Mouse (Mus musculus) liver, embryonic 11.5 days (tissue): ENCODE measurements around the gene Gm21992. TPM values are rescaled to one million over a fixed set of nuclear protein-coding genes. Genes with fewer than 3 reads are reported as not detected.
A peak's percentile ranks its signal among the peaks of the same experiment; 100 is the strongest.

Source experiments
- ATAC-seq: fragments of 200-750 bp; cut with Nextera tagmentation; replicated peaks from 2 replicates; pipeline ENCODE4 v1.8.0; 2017; ENCODE audit warnings: moderate number of reproducible peaks, mild to moderate bottlenecking, moderate TSS enrichment, moderate library complexity; ENCODE audit not compliant: low FRiP score
- DNase-seq: peaks from one replicate; pipeline ENCODE4 v3.0.0-alpha.2; 2017; ENCODE audit warnings: low spot score
- H3K27ac ChIP-seq: fragments of 300-500 bp; sonication (generic); 2 replicates; pipeline ENCODE4 v1.5.1; 2014; ENCODE audit warnings: mild to moderate bottlenecking, low read depth, low read length, control low read depth
- H3K27me3 ChIP-seq: fragments of 300-500 bp; sonication (generic); replicated peaks from 2 replicates; pipeline ENCODE4 v1.6.1; 2014; ENCODE audit warnings: low read length, mixed read lengths; ENCODE audit not compliant: control insufficient read depth, insufficient read depth
- H3K36me3 ChIP-seq: fragments of 300-500 bp; sonication (generic); 2 replicates; pipeline ENCODE4 v1.6.1; 2014; ENCODE audit warnings: mild to moderate bottlenecking, low read length, moderate library complexity, mixed read lengths; ENCODE audit not compliant: control insufficient read depth, insufficient read depth
- H3K4me1 ChIP-seq: fragments of 300-500 bp; sonication (generic); replicated peaks from 2 replicates; pipeline ENCODE4 v1.6.1; 2014; ENCODE audit warnings: low read length, mixed read lengths; ENCODE audit not compliant: control insufficient read depth, insufficient read depth
- H3K4me2 ChIP-seq: fragments of 300-500 bp; sonication (generic); 2 replicates; pipeline ENCODE4 v1.6.1; 2014; ENCODE audit warnings: mild to moderate bottlenecking, control low read depth, moderate library complexity
- H3K4me3 ChIP-seq: fragments of 300-500 bp; sonication (generic); 2 replicates; pipeline ENCODE4 v1.5.1; 2014; ENCODE audit warnings: low read depth, low read length, control low read depth
- H3K9ac ChIP-seq: fragments of 300-500 bp; sonication (generic); 2 replicates; pipeline ENCODE4 v1.6.1; 2014; ENCODE audit warnings: low read depth, low read length, control low read depth
- H3K9me3 ChIP-seq: fragments of 300-500 bp; sonication (generic); 2 replicates; pipeline ENCODE4 v1.6.1; 2016; ENCODE audit warnings: low read length, inconsistent platforms, mixed read lengths; ENCODE audit not compliant: control insufficient read depth
- WGBS: fragments of 180-500 bp; shearing (Covaris S2); extraction: QIAGEN DNeasy Blood & Tissue Kit; methylation state at CpG from one replicate; pipeline ENCODE4 v1.1.7; 2014; 5-methylcytosine and 5-hydroxymethylcytosine counted together
- polyA plus RNA-seq: library from polyadenylated mRNA; unstranded; fragments of >200 nt; fragmentation: Nextera tagmentation; extraction: Ambion mirVana; gene quantifications from 2 replicates; pipeline ENCODE4 v1.2.1, GENCODE M21; 2014

The Gm21992 gene
- polyA plus RNA-seq, 1 experiment from 2014 or later, result 30.1 TPM

DNA sequence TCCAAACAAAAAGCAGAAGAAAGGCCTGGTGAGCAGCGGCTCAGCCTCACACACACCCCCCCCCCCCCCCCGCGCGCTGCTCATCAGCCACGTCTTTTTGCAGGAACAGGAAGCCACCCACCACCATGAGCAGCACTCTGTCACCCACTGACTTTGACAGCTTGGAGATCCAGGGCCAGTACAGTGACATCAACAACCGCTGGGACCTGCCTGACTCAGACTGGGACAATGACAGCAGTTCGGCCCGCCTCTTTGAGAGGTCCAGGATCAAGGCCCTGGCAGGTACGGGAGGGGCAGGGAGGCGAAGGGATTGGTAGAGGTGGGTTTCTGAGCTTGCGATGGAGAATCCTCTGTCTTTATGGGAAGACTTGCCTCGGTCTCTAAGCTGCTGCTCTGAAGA, 92.7 kb downstream of the Gm21992 start:
- ATAC-seq, result no peak
- Histone ChIP-seq H3K27me3 (peaks cover 26% of the 10 kb centered on the region), H3K9me3 (no peaks in the 10 kb centered on the region), H3K27ac (no peak overlapping the region), H3K4me1 (peaks cover 4% of the 10 kb centered on the region; the same call in 1 of the 2 replicates), H3K9ac (no peak overlapping the region), H3K36me3 (no peaks in the 10 kb centered on the region), H3K4me2 (no peak overlapping the region), H3K4me3 (no peak overlapping the region)
- DNase-seq, result no peak
- WGBS, result 19% methylated on average over 8 of the region's 12 CpGs

DNA sequence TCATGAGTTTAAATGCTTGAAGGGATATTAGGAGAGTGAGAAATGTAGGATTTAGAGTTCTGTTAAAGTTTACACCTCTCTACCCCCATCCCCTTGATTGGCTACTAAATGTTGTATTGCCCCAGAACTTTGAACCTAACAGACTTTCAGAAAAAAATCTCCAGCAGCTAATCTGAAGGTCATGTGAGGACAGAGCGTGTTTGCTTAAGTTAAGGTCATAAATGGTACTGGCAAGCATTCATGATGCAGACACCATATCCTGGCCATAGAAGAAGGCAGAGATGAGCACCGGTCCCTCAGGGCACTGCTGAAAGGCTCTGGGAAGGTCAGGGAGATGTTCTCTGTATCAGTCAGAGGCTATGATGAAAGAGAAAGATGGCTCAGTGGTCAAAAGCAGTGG, 94.1 kb downstream of the Gm21992 start:
- peaks cover 40% of the 10 kb centered on the region for H3K27me3 ChIP-seq
- no peak overlapping the region for H3K27ac ChIP-seq
- H3K4me3 ChIP-seq, result no peak overlapping the region
- H3K4me1 ChIP-seq, result peaks cover 6% of the 10 kb centered on the region; the same call in 1 of the 2 replicates
- WGBS, result 87% methylated on average over 2 of the region's 2 CpGs
- no peak overlapping the region for H3K4me2 ChIP-seq
- H3K9me3 ChIP-seq, result no peaks in the 10 kb centered on the region
- ATAC-seq, result no peak
- H3K9ac ChIP-seq, result no peak overlapping the region
- DNase-seq, result no peak
- no peaks in the 10 kb centered on the region for H3K36me3 ChIP-seq

DNA sequence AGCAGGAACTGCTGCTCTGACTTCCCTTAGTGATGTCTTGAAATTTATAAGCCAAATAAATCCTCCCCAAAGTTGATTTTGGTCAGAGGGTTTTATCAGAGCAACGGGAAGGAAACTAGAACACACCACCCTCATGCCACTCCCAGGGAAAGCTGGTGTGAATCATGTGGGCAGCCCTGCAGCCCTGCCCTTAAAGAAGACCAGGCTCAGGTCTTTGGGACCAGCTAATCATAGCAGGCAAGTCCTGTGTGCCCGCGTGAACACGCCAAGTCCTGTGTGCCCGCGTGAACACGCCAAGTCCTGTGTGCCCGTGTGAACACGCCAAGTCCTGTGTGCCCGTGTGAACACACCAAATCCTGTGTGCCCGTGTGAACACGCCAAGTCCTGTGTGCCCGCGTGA, 94.7 kb downstream of the Gm21992 start:
- no peak overlapping the region for H3K4me3 ChIP-seq
- H3K9me3 ChIP-seq, result no peaks in the 10 kb centered on the region
- H3K4me1 ChIP-seq, result peaks cover 6% of the 10 kb centered on the region; the same call in 1 of the 2 replicates
- no peak overlapping the region for H3K4me2 ChIP-seq
- no peaks in the 10 kb centered on the region for H3K36me3 ChIP-seq
- DNase-seq (no peak), ATAC-seq (no peak)
- H3K27me3 ChIP-seq, result peaks cover 46% of the 10 kb centered on the region
- no peak overlapping the region for H3K27ac ChIP-seq
- WGBS, result 90% methylated on average over 14 of the region's 14 CpGs
- no peak overlapping the region for H3K9ac ChIP-seq

DNA sequence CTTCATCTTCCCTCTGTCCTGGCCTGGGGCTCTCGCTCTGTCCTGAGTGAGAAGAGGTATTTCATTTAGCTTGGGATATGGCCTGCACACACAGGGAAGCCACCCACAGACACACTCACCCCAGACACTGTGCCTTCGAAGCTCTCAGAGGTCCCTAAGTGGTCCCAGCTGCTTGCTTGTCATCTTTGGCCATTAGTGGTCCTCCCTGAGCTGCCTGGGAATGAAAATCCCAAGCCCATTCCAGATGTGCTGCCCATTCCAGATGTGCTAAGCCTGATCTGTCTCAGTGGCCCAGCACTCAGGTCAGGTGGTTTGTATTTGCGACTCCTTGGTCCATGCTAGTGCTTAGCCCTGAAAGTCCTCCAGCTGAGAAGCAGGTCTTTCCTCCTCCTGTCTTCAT, 97.5 kb downstream of the Gm21992 start:
- Histone ChIP-seq H3K4me2 (no peak overlapping the region), H3K36me3 (no peaks in the 10 kb centered on the region), H3K4me3 (no peak overlapping the region), H3K9ac (no peak overlapping the region), H3K4me1 (peaks cover 2% of the 10 kb centered on the region; the same call in 1 of the 2 replicates), H3K9me3 (no peaks in the 10 kb centered on the region), H3K27me3 (peaks cover 61% of the 10 kb centered on the region), H3K27ac (no peak overlapping the region)
- DNase-seq, result no peak
- WGBS, result 58% methylated on average over 3 of the region's 3 CpGs
- ATAC-seq, result no peak

DNA sequence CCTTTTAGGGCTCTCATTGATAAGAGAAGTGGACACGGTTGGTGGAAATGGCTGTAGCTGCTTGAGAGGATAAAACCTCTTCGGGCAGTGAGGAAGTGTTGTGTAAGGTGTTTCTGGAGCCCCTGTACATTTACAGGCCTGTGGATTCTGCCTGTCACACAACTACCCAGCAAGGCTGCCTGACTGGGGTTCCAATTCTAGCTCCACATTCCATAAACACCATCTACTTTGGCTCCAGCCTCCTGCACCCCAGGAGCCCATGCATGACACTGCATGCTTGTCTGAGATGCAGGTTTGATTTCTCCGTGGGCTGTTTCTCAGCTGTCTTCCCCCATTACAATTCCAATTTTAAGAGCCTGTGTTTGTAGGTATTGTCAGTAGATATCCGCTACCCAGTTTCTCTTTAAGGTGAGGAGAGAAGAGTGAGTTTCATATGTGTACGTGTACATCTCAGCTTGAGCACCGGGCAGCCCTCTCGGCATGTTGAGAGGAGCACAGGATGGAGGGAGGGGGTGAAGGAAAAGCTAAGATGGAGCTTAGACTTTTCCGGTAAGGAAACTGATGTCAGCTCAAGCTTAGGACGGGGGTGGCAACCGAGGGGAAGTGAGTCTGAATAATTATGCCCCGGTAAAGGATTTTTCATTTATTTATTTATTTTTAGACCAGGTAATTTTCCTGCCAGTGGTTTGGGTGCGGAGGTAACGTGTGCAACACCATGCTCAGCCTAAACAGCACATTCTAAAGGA, 98.5 kb downstream of the Gm21992 start:
- H3K36me3 ChIP-seq, result no peaks in the 10 kb centered on the region
- peaks cover 61% of the 10 kb centered on the region for H3K27me3 ChIP-seq
- H3K9ac ChIP-seq, result no peak overlapping the region
- DNase-seq (no peak), ATAC-seq (no peak)
- no peak overlapping the region for H3K27ac ChIP-seq
- peaks cover 2% of the 10 kb centered on the region; the same call in 1 of the 2 replicates for H3K4me1 ChIP-seq
- H3K4me2 ChIP-seq, result peak overlapping the region; percentile 77
- 38% methylated on average over 13 of the region's 13 CpGs for WGBS
- no peaks in the 10 kb centered on the region for H3K9me3 ChIP-seq
- H3K4me3 ChIP-seq, result peak overlapping the region; percentile 54; the same call in 1 of the 2 replicates

DNA sequence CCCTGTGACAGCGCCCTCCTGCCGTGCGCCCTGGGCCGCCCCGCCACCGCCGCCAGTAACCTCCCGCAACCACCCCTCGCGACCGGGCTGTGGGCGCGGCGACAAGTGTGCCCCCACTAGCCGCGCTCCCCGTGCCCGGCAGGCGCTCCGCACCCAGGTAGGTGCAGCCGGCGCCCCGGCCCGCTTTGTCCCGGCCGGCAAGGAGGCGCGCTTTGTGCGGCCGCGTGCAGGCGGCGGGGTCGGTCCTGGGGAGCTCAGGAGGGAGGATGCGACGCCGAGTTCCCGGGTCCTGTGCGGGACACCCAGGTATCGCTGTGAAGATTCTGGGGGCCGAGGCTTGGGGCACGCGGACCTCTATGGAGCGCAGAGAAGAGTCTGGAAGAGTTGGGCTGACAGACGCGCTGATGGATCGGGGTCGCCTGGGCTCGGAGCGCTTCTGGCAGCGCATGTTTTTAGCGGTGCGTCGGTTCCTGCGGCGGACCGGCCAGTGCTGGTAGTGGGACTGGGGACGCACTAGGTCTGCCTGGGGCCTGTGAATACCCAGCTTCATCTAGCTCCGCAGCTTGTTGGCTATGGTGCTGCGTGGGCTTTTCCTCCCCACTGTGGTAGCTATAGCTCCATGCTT, 99.1 kb downstream of the Gm21992 start:
- Histone ChIP-seq H3K27ac (no peak overlapping the region), H3K27me3 (peaks cover 61% of the 10 kb centered on the region), H3K36me3 (no peaks in the 10 kb centered on the region), H3K9me3 (no peaks in the 10 kb centered on the region), H3K4me2 (peak overlapping the region; percentile 77), H3K4me3 (peak overlapping the region; percentile 54), H3K4me1 (peaks cover 2% of the 10 kb centered on the region; the same call in 1 of the 2 replicates), H3K9ac (no peak overlapping the region)
- ATAC-seq, result no peak
- 1% methylated on average over 59 of the region's 60 CpGs for WGBS
- DNase-seq, result peak; percentile 56

DNA sequence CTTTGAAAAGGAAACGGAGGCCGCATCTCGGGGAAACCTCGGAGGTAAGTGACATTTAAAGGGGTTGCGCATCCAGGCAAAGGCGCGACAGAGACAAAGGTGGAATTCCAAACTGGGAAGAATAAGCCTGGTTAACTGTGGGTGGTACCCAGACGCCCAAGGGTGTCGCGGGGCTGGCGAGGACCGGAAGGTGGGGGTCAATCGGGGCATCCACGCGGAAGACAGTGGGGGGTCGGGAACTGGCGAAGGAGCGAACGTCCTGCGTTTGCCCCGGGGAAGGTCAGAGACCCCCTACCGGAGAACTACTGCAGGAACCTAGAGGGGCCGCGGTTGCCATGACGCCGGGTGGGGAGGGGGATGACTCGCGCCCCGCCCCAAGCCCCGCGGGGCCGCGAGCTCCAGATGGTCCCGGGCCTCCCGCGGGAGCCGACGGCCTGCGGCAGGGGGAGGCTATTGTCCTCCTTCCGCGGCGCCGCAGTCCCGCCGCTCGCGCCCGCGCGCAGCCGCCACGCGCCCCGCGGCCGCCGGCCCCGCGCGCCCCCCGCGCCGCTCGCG, 99.7 kb downstream of the Gm21992 start:
- WGBS, result 2% methylated on average over 41 of the region's 65 CpGs
- Histone ChIP-seq H3K9me3 (no peaks in the 10 kb centered on the region), H3K4me3 (peak overlapping the region; percentile 54), H3K27me3 (peaks cover 61% of the 10 kb centered on the region), H3K9ac (no peak overlapping the region), H3K4me1 (peaks cover 2% of the 10 kb centered on the region; the same call in 1 of the 2 replicates), H3K4me2 (peak overlapping the region; percentile 77), H3K36me3 (no peaks in the 10 kb centered on the region), H3K27ac (no peak overlapping the region)
- DNase-seq (no peak), ATAC-seq (no peak)

DNA sequence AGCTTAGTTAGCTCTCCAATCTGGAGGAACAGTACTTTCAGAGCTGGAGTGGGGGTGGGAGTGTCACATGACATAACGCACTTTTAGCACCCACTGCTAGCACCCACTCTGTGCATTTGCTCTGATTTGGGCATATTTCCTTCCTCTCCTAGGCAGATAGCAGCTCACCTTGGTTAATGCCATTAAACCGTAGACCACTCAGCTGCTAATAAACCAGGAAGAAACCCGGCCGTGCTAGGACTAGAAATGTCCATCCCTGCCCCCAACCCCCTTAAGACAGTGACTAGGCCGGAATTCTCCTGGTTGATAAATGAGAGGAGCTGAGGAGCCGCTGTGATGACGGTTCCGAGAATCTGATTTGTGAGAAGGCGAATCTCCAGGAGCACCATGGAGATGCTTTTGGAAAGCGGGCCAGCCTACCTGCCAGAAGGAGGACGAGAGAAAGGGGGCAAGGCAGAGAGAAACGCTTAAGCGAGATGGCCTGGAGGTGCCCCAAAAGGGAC, 100.3 kb downstream of the Gm21992 start, which contains the start of gene Sptbn2:
TSS of gene Sptbn2 (plus strand) at position 70 of the 503 bp plus-strand sequence.
- Histone ChIP-seq H3K36me3 (no peaks in the 10 kb centered on the region), H3K4me1 (peaks cover 2% of the 10 kb centered on the region; the same call in 1 of the 2 replicates), H3K27me3 (peaks cover 61% of the 10 kb centered on the region), H3K4me2 (peak within 1 kb of the TSS; percentile 77), H3K4me3 (peak within 1 kb of the TSS; percentile 54), H3K9ac (no peak within 1 kb of the TSS), H3K9me3 (no peaks in the 10 kb centered on the region), H3K27ac (no peak within 1 kb of the TSS)
- ATAC-seq (no peak), DNase-seq (no peak)
- 15% methylated on average over 13 of the region's 13 CpGs for WGBS
